Mouse (Mus musculus): Measurements from ENCODE around the gene Crabp2. TPM values are rescaled to one million over a fixed set of nuclear protein-coding genes. Genes with fewer than 3 reads are reported as not detected.

Crabp2 gene
- total RNA-seq, 1 experiment from 2014 or later = not detected

- ATAC-seq (ENCODE audit: extremely low read depth, insufficient number of reproducible peaks, low FRiP score, poor library complexity, severe bottlenecking) = no peak
Observed at GRCm38 (mm10) chr3:87980085-87980484, 31.6 kb downstream of the Crabp2 start.

GRCm38 (mm10) chr3:87980728-87981127 lies 32.3 kb downstream of the Crabp2 start:
- no peak for ATAC-seq (ENCODE audit: extremely low read depth, insufficient number of reproducible peaks, low FRiP score, poor library complexity, severe bottlenecking)

- ATAC-seq (ENCODE audit: extremely low read depth, insufficient number of reproducible peaks, low FRiP score, poor library complexity, severe bottlenecking) = no peak
Observed at GRCm38 (mm10) chr3:87981214-87981760, 32.8 kb downstream of the Crabp2 start.

- no peak for ATAC-seq (ENCODE audit: extremely low read depth, insufficient number of reproducible peaks, low FRiP score, poor library complexity, severe bottlenecking)
Observed at GRCm38 (mm10) chr3:87981894-87982835, 33.7 kb downstream of the Crabp2 start.

GRCm38 (mm10) chr3:87982836-87983601 lies 34.6 kb downstream of the Crabp2 start:
- no peak for ATAC-seq (ENCODE audit: extremely low read depth, insufficient number of reproducible peaks, low FRiP score, poor library complexity, severe bottlenecking)

- no peak for ATAC-seq (ENCODE audit: extremely low read depth, insufficient number of reproducible peaks, low FRiP score, poor library complexity, severe bottlenecking)
Observed at GRCm38 (mm10) chr3:87983627-87984026, 35.2 kb downstream of the Crabp2 start.

GRCm38 (mm10) chr3:87984094-87984493 lies 35.6 kb downstream of the Crabp2 start:
- ATAC-seq (ENCODE audit: extremely low read depth, insufficient number of reproducible peaks, low FRiP score, poor library complexity, severe bottlenecking) = no peak

GRCm38 (mm10) chr3:87985505-87986320 lies 37.2 kb downstream of the Crabp2 start:
- no peak for ATAC-seq (ENCODE audit: extremely low read depth, insufficient number of reproducible peaks, low FRiP score, poor library complexity, severe bottlenecking)

- peak; percentile 67 for ATAC-seq (ENCODE audit: extremely low read depth, insufficient number of reproducible peaks, low FRiP score, poor library complexity, severe bottlenecking)
Observed at GRCm38 (mm10) chr3:87986868-87987267, 38.4 kb downstream of the Crabp2 start.

- no peak for ATAC-seq (ENCODE audit: extremely low read depth, insufficient number of reproducible peaks, low FRiP score, poor library complexity, severe bottlenecking)
Observed at GRCm38 (mm10) chr3:87987633-87988032, 39.2 kb downstream of the Crabp2 start.

- no peak for ATAC-seq (ENCODE audit: extremely low read depth, insufficient number of reproducible peaks, low FRiP score, poor library complexity, severe bottlenecking)
Observed at GRCm38 (mm10) chr3:87988068-87988467, 39.6 kb downstream of the Crabp2 start.

- ATAC-seq (ENCODE audit: extremely low read depth, insufficient number of reproducible peaks, low FRiP score, poor library complexity, severe bottlenecking) = no peak
Observed at GRCm38 (mm10) chr3:87989935-87990334, 41.5 kb downstream of the Crabp2 start.

- ATAC-seq (ENCODE audit: extremely low read depth, insufficient number of reproducible peaks, low FRiP score, poor library complexity, severe bottlenecking) = no peak
Observed at GRCm38 (mm10) chr3:87993436-87993835, 45.0 kb downstream of the Crabp2 start.

GRCm38 (mm10) chr3:87995331-87995730 lies 46.9 kb downstream of the Crabp2 start:
- no peak for ATAC-seq (ENCODE audit: extremely low read depth, insufficient number of reproducible peaks, low FRiP score, poor library complexity, severe bottlenecking)

- no peak for ATAC-seq (ENCODE audit: extremely low read depth, insufficient number of reproducible peaks, low FRiP score, poor library complexity, severe bottlenecking)
Observed at GRCm38 (mm10) chr3:87996401-87996800, 47.9 kb downstream of the Crabp2 start.

- no peak for ATAC-seq (ENCODE audit: extremely low read depth, insufficient number of reproducible peaks, low FRiP score, poor library complexity, severe bottlenecking)
Observed at GRCm38 (mm10) chr3:87996971-87997614, 48.6 kb downstream of the Crabp2 start.

GRCm38 (mm10) chr3:87998747-87999146 lies 50.3 kb downstream of the Crabp2 start:
- ATAC-seq (ENCODE audit: extremely low read depth, insufficient number of reproducible peaks, low FRiP score, poor library complexity, severe bottlenecking) = no peak

GRCm38 (mm10) chr3:87999243-87999895 lies 50.9 kb downstream of the Crabp2 start:
- no peak for ATAC-seq (ENCODE audit: extremely low read depth, insufficient number of reproducible peaks, low FRiP score, poor library complexity, severe bottlenecking)
